Mouse (Mus musculus): Measurements from ENCODE around the gene C130050O18Rik. TPM values are rescaled to one million over a fixed set of nuclear protein-coding genes. Genes with fewer than 3 reads are reported as not detected.

The C130050O18Rik gene
- total and polyA plus RNA-seq, 3 experiments = 0.12 to 0.21 TPM; not detected in 1

- Histone ChIP-seq H3K4me3 (ENCODE audit: control insufficient read depth in 1 of 2, insufficient read depth in 1 of 2, low read depth in 2 of 2, low read length in 2 of 2) (no peak overlapping the region), H3K27me3 (ENCODE audit: control insufficient read depth in 1 of 2, insufficient read depth in 2 of 2, low read length in 2 of 2) (no peaks in the 10 kb centered on the region), H3K9me3 (replicated peaks; ENCODE audit: insufficient read depth, low read length) (no peaks in the 10 kb centered on the region), H3K4me1 (ENCODE audit: control insufficient read depth in 1 of 2, insufficient read depth in 2 of 2, low read length in 2 of 2) (peaks cover 0 to 3% of the 10 kb centered on the region in 2 experiments; a peak in 1 of 4 replicates), H3K9ac (ENCODE audit: control insufficient read depth, low read depth, low read length, poor library complexity, severe bottlenecking) (no peak overlapping the region), H3K36me3 (ENCODE audit: control insufficient read depth in 1 of 2, insufficient read depth in 2 of 2, low read length in 2 of 2) (no peaks in the 10 kb centered on the region), H3K27ac (ENCODE audit: control insufficient read depth, low read depth, low read length) (no peak overlapping the region), H3K79me2 (ENCODE audit: control insufficient read depth, insufficient read depth, low read length, poor library complexity) (no peaks in the 10 kb centered on the region)
- no peak for TF ChIP-seq GATA1 (IDR thresholded peaks at IDR 0.05; ENCODE audit: low read depth, low read length)
- no peak for TF ChIP-seq BHLHE40 (IDR thresholded peaks at IDR 0.05; ENCODE audit: borderline replicate concordance, low read depth, low read length)
- no peak for TF ChIP-seq JUND (IDR thresholded peaks at IDR 0.05; ENCODE audit: low read depth, low read length)
- TF ChIP-seq ZNF384 (IDR thresholded peaks at IDR 0.05; ENCODE audit: low read depth, low read length) = no peak
- no peak for TF ChIP-seq USF1 (IDR thresholded peaks at IDR 0.05; ENCODE audit: low read depth, low read length)
- TF ChIP-seq ZC3H11A (IDR thresholded peaks at IDR 0.05; ENCODE audit: low read depth, low read length) = no peak
- no peak for TF ChIP-seq CTCF (IDR thresholded peaks at IDR 0.05 in 2 of 3, conservative IDR thresholded peaks at IDR 0.05 in 1 of 3; ENCODE audit: control insufficient read depth in 1 of 3, insufficient read depth in 1 of 3, low read depth in 2 of 3, low read length in 3 of 3, poor library complexity in 1 of 3, severe bottlenecking in 1 of 3)
- TF ChIP-seq ETS1 (IDR thresholded peaks at IDR 0.05; ENCODE audit: low read depth, low read length) = no peak
- no peak for TF ChIP-seq ZKSCAN1 (IDR thresholded peaks at IDR 0.05; ENCODE audit: low read depth, low read length)
- no peak for TF ChIP-seq CHD2 (IDR thresholded peaks at IDR 0.05; ENCODE audit: low read length)
- no peak for TF ChIP-seq MXI1 (IDR thresholded peaks at IDR 0.05; ENCODE audit: low read depth, low read length)
- no peak for TF ChIP-seq POLR2AphosphoS2 (IDR thresholded peaks at IDR 0.05; ENCODE audit: low read length)
- TF ChIP-seq HCFC1 (IDR thresholded peaks at IDR 0.05; ENCODE audit: low read depth, low read length) = no peak
- no peak for TF ChIP-seq TBP (IDR thresholded peaks at IDR 0.05; ENCODE audit: low read depth, low read length)
- TF ChIP-seq SIN3A (IDR thresholded peaks at IDR 0.05; ENCODE audit: low read length) = no peak
- no peak for TF ChIP-seq MAZ (IDR thresholded peaks at IDR 0.05; ENCODE audit: low read depth, low read length)
- TF ChIP-seq RCOR1 (IDR thresholded peaks at IDR 0.05; ENCODE audit: low read depth, low read length) = no peak
- TF ChIP-seq RAD21 (IDR thresholded peaks at IDR 0.05; ENCODE audit: low read depth, low read length) = no peak
- no peak for TF ChIP-seq CHD1 (IDR thresholded peaks at IDR 0.05; ENCODE audit: low read depth, low read length)
- no peak for TF ChIP-seq MAX (IDR thresholded peaks at IDR 0.05; ENCODE audit: low read length)
- DNase-seq (ENCODE audit: low read depth, low spot score) = no peak
These were observed 873 bp downstream of the C130050O18Rik start for GRCm38 (mm10) chr5:139405953-139406352.

- H3K4me1 ChIP-seq (ENCODE audit: control insufficient read depth in 1 of 2, insufficient read depth in 2 of 2, low read length in 2 of 2) = peaks cover 0 to 3% of the 10 kb centered on the region in 2 experiments; a peak in 1 of 4 replicates
These were observed 2.2 kb downstream of the C130050O18Rik start for GRCm38 (mm10) chr5:139407121-139407885.

More at GRCm38 (mm10) chr5:139407121-139407885, 2.2 kb downstream of the C130050O18Rik start:
- TF ChIP-seq POLR2A (IDR thresholded peaks at IDR 0.05; ENCODE audit: control insufficient read depth in 1 of 2, insufficient read depth in 1 of 2, low read depth in 1 of 2, low read length in 2 of 2, poor library complexity in 1 of 2) (no peak), JUND (IDR thresholded peaks at IDR 0.05; ENCODE audit: low read depth, low read length) (no peak), POLR2AphosphoS2 (IDR thresholded peaks at IDR 0.05; ENCODE audit: low read length) (no peak), TBP (IDR thresholded peaks at IDR 0.05; ENCODE audit: low read depth, low read length) (no peak), ZMIZ1 (IDR thresholded peaks at IDR 0.05; ENCODE audit: low read depth, low read length) (no peak), NRF1 (IDR thresholded peaks at IDR 0.05; ENCODE audit: insufficient read depth, low read depth, low read length, poor library complexity, severe bottlenecking) (no peak), MXI1 (IDR thresholded peaks at IDR 0.05; ENCODE audit: low read depth, low read length) (no peak), E2F4 (IDR thresholded peaks at IDR 0.05; ENCODE audit: borderline replicate concordance, low read depth, low read length) (no peak), GABPA (IDR thresholded peaks at IDR 0.05; ENCODE audit: low read depth, low read length) (no peak), POLR2AphosphoS5 (IDR thresholded peaks at IDR 0.05; ENCODE audit: borderline replicate concordance, low read depth, low read length) (no peak), HCFC1 (IDR thresholded peaks at IDR 0.05; ENCODE audit: low read depth, low read length) (no peak), UBTF (IDR thresholded peaks at IDR 0.05; ENCODE audit: borderline replicate concordance, insufficient read depth, low read depth, low read length) (no peak), CHD2 (IDR thresholded peaks at IDR 0.05; ENCODE audit: low read length) (no peak), BHLHE40 (IDR thresholded peaks at IDR 0.05; ENCODE audit: borderline replicate concordance, low read depth, low read length) (no peak), KAT2A (conservative IDR thresholded peaks at IDR 0.05; ENCODE audit: low read depth, low read length) (no peak), ZNF384 (IDR thresholded peaks at IDR 0.05; ENCODE audit: low read depth, low read length) (no peak), MAX (IDR thresholded peaks at IDR 0.05; ENCODE audit: low read length) (no peak), ZKSCAN1 (IDR thresholded peaks at IDR 0.05; ENCODE audit: low read depth, low read length) (no peak), MEF2A (IDR thresholded peaks at IDR 0.05; ENCODE audit: extremely low read depth, insufficient replicate concordance, low read depth, low read length, poor library complexity, severe bottlenecking) (no peak), RCOR1 (IDR thresholded peaks at IDR 0.05; ENCODE audit: low read depth, low read length) (no peak)
- no peak overlapping the region for H3K27ac ChIP-seq (ENCODE audit: control insufficient read depth, low read depth, low read length)
- no peaks in the 10 kb centered on the region for H3K79me2 ChIP-seq (ENCODE audit: control insufficient read depth, insufficient read depth, low read length, poor library complexity)
- no peak overlapping the region for H3K9ac ChIP-seq (ENCODE audit: control insufficient read depth, low read depth, low read length, poor library complexity, severe bottlenecking)
- H3K9me3 ChIP-seq (replicated peaks; ENCODE audit: insufficient read depth, low read length) = no peaks in the 10 kb centered on the region
- no peak overlapping the region for H3K4me3 ChIP-seq (ENCODE audit: control insufficient read depth in 1 of 2, insufficient read depth in 1 of 2, low read depth in 2 of 2, low read length in 2 of 2)
- no peaks in the 10 kb centered on the region for H3K27me3 ChIP-seq (ENCODE audit: control insufficient read depth in 1 of 2, insufficient read depth in 2 of 2, low read length in 2 of 2)
- DNase-seq (ENCODE audit: low read depth, low spot score) = no peak
- no peaks in the 10 kb centered on the region for H3K36me3 ChIP-seq (ENCODE audit: control insufficient read depth in 1 of 2, insufficient read depth in 2 of 2, low read length in 2 of 2)
